Mouse (Mus musculus) midbrain, embryonic 14.5 days (tissue): Measurements from ENCODE around the gene Spz1. TPM values are rescaled to one million over a fixed set of nuclear protein-coding genes. Genes with fewer than 3 reads are reported as not detected.

ENCODE experiments used
- ATAC-seq: fragments of 200-750 bp; cut with Nextera tagmentation; 2 replicates; pipeline ENCODE4 v1.8.0; 2017; ENCODE audit warnings: moderate number of reproducible peaks, moderate library complexity; ENCODE audit not compliant: low FRiP score, low TSS enrichment
- DNase-seq: peaks from one replicate; pipeline ENCODE4 v3.0.0-alpha.2; 2015
- H3K27ac ChIP-seq: fragments of 300-500 bp; sonication (generic); replicated peaks from 2 replicates; pipeline ENCODE4 v1.5.1; 2014; ENCODE audit warnings: mild to moderate bottlenecking, low read depth, low read length, moderate library complexity
- H3K27me3 ChIP-seq: fragments of 300-500 bp; sonication (generic); 2 replicates; pipeline ENCODE4 v1.6.1; 2014; ENCODE audit warnings: low read length, control low read depth, mixed read lengths; ENCODE audit not compliant: control insufficient read depth, insufficient read depth
- H3K36me3 ChIP-seq: fragments of 300-500 bp; sonication (generic); 2 replicates; pipeline ENCODE4 v1.6.1; 2014; ENCODE audit warnings: low read length, control low read depth; ENCODE audit not compliant: control insufficient read depth, insufficient read depth
- H3K4me1 ChIP-seq: fragments of 300-500 bp; sonication (generic); 2 replicates; pipeline ENCODE4 v1.6.1; 2014; ENCODE audit warnings: mild to moderate bottlenecking, antibody characterized with exemption, low read length, control low read depth; ENCODE audit not compliant: control insufficient read depth, insufficient read depth
- H3K4me2 ChIP-seq: fragments of 300-500 bp; sonication (generic); 2 replicates; pipeline ENCODE4 v1.6.1; 2014; ENCODE audit warnings: mild to moderate bottlenecking, low read length, moderate library complexity
- H3K4me3 ChIP-seq: fragments of 300-500 bp; sonication (generic); replicated peaks from 2 replicates; pipeline ENCODE4 v1.5.1; 2014; ENCODE audit warnings: low read depth, low read length
- H3K9ac ChIP-seq: fragments of 300-500 bp; sonication (generic); replicated peaks from 2 replicates; pipeline ENCODE4 v1.6.1; 2014; ENCODE audit warnings: mild to moderate bottlenecking, low read length, moderate library complexity
- H3K9me3 ChIP-seq: fragments of 300-500 bp; sonication (generic); 2 replicates; pipeline ENCODE4 v1.6.1; 2016; ENCODE audit warnings: low read length, control low read depth, mixed read lengths; ENCODE audit not compliant: control insufficient read depth
- WGBS: fragments of 180-500 bp; shearing (Covaris S2); extraction: QIAGEN DNeasy Blood & Tissue Kit; methylation state at CpG from one replicate; pipeline ENCODE4 v1.1.7; 2014; 5-methylcytosine and 5-hydroxymethylcytosine counted together
- polyA plus RNA-seq: library from polyadenylated mRNA; unstranded; fragments of >200 nt; fragmentation: Nextera tagmentation; extraction: Ambion mirVana; gene quantifications from 2 replicates; pipeline ENCODE4 v1.2.1, GENCODE M21; 2014

The Spz1 gene
- polyA plus RNA-seq, 1 experiment from 2014 or later: not detected

DNA sequence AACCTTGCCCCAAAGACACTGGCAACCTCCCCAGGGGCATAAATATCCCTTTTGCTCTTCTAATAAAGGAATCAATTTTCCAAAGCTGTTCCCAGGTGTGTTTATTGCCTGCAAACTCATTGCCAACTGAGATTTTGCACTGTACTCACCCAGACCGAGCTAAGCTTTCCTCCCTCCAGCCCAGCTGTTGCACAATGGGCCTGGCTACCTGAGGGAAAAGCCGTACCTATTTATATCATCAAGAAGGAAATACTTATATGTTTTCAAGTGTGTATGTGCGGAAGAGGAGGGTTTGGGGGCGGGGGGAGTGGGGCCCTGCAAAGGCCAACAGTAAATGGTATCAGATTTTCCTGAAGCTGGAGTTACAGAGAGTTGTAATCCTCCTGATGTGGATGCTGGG lies 28.9 kb downstream of the Spz1 start:
- Histone ChIP-seq H3K27me3 (no peaks in the 10 kb centered on the region), H3K36me3 (no peaks in the 10 kb centered on the region), H3K4me2 (no peak overlapping the region), H3K9ac (no peak overlapping the region), H3K9me3 (peaks cover 9% of the 10 kb centered on the region), H3K4me3 (no peak overlapping the region), H3K27ac (no peak overlapping the region), H3K4me1 (no peaks in the 10 kb centered on the region)
- no peak for ATAC-seq
- no peak for DNase-seq
- WGBS: 90% methylated on average over 4 of the region's 4 CpGs

DNA sequence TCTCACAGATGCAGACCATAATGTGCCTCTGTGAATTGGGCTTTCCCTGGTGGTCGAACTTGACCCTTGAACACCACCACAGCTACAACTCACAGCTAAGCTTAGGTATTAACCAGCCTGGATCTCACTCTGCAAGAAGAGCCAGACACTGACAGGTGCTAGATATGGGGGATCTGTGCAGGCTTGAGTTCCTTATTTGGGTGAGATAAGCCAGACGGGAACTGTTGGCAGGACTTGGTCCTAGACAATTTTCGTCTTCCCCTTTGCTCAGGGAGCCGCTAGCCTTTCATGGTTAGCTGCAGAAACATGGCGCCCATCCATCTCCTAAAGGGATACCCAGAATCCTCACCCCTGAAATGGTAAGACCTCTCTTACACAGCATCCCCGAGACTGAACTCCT lies 35.0 kb downstream of the Spz1 start:
- Histone ChIP-seq H3K27ac (no peak overlapping the region), H3K9ac (no peak overlapping the region), H3K36me3 (no peaks in the 10 kb centered on the region), H3K4me2 (no peak overlapping the region), H3K4me1 (no peaks in the 10 kb centered on the region), H3K9me3 (no peaks in the 10 kb centered on the region), H3K4me3 (no peak overlapping the region), H3K27me3 (no peaks in the 10 kb centered on the region)
- ATAC-seq (no peak), DNase-seq (no peak)
- 91% methylated on average over 6 of the region's 6 CpGs for WGBS

DNA sequence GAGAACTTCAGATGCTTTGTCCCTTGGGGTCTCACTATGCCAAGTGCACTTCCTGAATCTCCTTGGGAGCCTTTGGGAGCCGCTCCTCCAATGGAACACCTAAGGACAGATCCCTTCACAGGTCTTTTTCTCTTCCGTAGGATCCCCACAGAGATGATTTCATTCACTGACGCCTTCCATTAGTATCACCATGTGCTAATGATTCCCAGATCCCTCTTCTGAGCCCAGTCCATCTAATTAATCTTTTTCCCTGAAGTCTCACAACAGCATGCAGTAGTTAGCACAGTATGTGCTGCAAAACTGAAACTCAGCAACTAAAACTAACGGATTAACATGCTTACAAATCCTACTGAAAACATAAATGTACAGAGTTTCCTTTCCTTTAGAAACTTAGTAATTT lies 36.8 kb downstream of the Spz1 start:
- ATAC-seq: no peak
- H3K27me3 ChIP-seq: no peaks in the 10 kb centered on the region
- H3K4me2 ChIP-seq: no peak overlapping the region
- no peaks in the 10 kb centered on the region for H3K36me3 ChIP-seq
- no peak for DNase-seq
- H3K4me1 ChIP-seq: no peaks in the 10 kb centered on the region
- no peak overlapping the region for H3K4me3 ChIP-seq
- 73% methylated on average over 4 of the region's 4 CpGs for WGBS
- no peaks in the 10 kb centered on the region for H3K9me3 ChIP-seq
- no peak overlapping the region for H3K9ac ChIP-seq
- no peak overlapping the region for H3K27ac ChIP-seq

DNA sequence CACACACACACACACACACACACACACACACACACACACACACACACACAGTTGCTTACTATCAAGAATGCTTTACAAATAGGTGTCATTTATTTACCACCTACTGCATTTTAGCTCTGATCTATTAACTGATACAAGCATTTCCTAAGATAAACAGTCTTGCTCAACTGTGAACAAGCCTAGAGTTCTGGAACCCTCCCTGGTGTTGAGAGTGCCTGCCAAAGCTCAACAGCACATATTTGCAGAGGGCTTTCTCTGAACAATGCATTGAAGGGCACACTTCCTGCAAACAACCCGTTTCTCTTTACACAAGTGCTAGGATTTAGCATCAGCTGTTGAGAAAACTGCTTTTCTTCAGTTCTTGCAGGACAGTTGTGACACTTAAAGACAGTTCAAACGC lies 42.2 kb downstream of the Spz1 start:
- Histone ChIP-seq H3K9ac (no peak overlapping the region), H3K9me3 (no peaks in the 10 kb centered on the region), H3K4me2 (no peak overlapping the region), H3K27me3 (no peaks in the 10 kb centered on the region), H3K4me1 (peaks cover 13% of the 10 kb centered on the region), H3K27ac (no peak overlapping the region), H3K4me3 (no peak overlapping the region), H3K36me3 (0 out of 2 replicates have a peak, but pooled peaks cover 2% of the 10 kb centered on the region)
- no peak for ATAC-seq
- DNase-seq: no peak
- 63% methylated on average over 2 of the region's 2 CpGs for WGBS

DNA sequence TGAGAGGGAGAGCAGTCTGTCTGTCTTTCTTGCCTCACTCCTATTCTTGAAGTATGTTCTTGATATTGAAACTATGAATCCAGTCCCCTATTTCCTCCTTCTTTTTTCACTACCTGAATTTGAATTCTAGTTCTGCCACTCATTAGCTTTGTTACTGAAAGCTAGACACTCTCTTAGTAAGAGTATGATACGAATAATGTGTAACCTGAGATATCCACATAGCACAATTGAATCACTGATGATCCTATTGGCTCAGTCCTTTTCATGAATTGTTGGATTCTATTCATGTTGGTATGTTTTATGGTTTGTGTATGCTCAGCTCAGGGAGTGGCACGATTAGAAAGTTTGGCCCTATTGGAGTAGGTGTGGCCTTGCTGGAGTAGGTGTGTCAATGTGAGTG lies 43.8 kb downstream of the Spz1 start:
- no peak for ATAC-seq
- DNase-seq: no peak
- 81% methylated on average over 2 of the region's 2 CpGs for WGBS
- no peaks in the 10 kb centered on the region for H3K27me3 ChIP-seq
- 0 out of 2 replicates have a peak, but pooled peaks cover 2% of the 10 kb centered on the region for H3K36me3 ChIP-seq
- H3K27ac ChIP-seq: no peak overlapping the region
- no peaks in the 10 kb centered on the region for H3K9me3 ChIP-seq
- H3K4me2 ChIP-seq: no peak overlapping the region
- H3K4me1 ChIP-seq: peaks cover 15% of the 10 kb centered on the region
- no peak overlapping the region for H3K4me3 ChIP-seq
- H3K9ac ChIP-seq: no peak overlapping the region

DNA sequence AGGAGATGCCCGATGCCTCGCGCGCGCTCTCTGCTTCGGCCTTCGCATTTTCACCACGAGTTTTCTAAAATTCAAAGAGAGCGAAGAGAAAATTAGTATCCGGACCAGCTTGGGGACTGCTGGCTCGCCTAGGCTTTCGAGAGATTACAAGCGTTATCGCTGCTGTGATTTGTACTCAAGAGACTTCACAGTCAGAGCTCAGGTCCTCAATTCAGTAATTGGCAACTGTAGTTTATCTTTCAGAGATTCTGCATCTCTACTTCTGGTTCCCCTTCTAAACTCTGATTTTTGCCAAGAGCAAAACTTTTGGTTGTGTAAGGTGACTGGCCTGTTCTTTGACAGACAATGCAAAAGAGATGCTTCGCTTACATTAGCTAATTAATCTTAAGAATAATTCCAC lies 44.7 kb downstream of the Spz1 start:
- Histone ChIP-seq H3K4me1 (peaks cover 15% of the 10 kb centered on the region), H3K4me2 (peak overlapping the region; percentile 61), H3K4me3 (peak overlapping the region; percentile 72), H3K9me3 (no peaks in the 10 kb centered on the region), H3K27ac (peak overlapping the region; percentile 95), H3K9ac (peak overlapping the region; percentile 94), H3K36me3 (0 out of 2 replicates have a peak, but pooled peaks cover 2% of the 10 kb centered on the region), H3K27me3 (no peaks in the 10 kb centered on the region)
- WGBS: 5% methylated on average over 15 of the region's 15 CpGs
- DNase-seq (no peak), ATAC-seq (peak; percentile 0; the same call in 1 of the 2 replicates)

DNA sequence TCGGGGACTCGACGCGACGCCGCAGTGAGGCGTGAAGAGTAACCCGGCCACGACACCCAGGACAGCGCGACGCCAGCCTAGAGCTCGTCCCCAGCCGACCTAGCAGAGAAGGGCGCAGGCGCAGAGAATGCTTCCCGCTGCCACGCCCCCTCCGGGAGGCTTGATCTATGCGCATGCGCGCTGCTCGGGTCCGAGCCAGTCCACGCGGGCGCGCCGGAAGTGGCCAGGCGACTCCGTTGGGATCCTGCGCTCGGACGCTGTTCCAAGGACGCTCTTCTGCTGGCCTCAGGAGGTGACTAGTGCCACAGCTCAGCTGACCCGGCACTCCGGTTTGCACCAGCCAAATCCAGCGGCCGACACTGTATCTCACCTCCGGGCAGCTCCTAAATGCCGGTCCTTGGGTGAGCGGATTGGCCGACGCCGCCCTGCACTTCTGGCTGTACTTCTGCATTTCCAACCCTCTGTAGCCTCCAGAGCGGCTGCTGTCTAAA lies 45.2 kb downstream of the Spz1 start, which contains the start of gene Zfyve16:
Zfyve16 (minus strand) TSS at position 148 of the 491 bp plus-strand sequence.
- Histone ChIP-seq H3K4me1 (peaks cover 15% of the 10 kb centered on the region), H3K4me3 (peak within 1 kb of the TSS; percentile 72), H3K9me3 (no peaks in the 10 kb centered on the region), H3K27me3 (no peaks in the 10 kb centered on the region), H3K9ac (peak within 1 kb of the TSS; percentile 94), H3K27ac (peak within 1 kb of the TSS; percentile 95), H3K4me2 (peak within 1 kb of the TSS; percentile 61), H3K36me3 (0 out of 2 replicates have a peak, but pooled peaks cover 2% of the 10 kb centered on the region)
- peak; percentile 98 for ATAC-seq
- under 1% methylated on average over 46 of the region's 46 CpGs for WGBS
- peak; percentile 99 for DNase-seq

DNA sequence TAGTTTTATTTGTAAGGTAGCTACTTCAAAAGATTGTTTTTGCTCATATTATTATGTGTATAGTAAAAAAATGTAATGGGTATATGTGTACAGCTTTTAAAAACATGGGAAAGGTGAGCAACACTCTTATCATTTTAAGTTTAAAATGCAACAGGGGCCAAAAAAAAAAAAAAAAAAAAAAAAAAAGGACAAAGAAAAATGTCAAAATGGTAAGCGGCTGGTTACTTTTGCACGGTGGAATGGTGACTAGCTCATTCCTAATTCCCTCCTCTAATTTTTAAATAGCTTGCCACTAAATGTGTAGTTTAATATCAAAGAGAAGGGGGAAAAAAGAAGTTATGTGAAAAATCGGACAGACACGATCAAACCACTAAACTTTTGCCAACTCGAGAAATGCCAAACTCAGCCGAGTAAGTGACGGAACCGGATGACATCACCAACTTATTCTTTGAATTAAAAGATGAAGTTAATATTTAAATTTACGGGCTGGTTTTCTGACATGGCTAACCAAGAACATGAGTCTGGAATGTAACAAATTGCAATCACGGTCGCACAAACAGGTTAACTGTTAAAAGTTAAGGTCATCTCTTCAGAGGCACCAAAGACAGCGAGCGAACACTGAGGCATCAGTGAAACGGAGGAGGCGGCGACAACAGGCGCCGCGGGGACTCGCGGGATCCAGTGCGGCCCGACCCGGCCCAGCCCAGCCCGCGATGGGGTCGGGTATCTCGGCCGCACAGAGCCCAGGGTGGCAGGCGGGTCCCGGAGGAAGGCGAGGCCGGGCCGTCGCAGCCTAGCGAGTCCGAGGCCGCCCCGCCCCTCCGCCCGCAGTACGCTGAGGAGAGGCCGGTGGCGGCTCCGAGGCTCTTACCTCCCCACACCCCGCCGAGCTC lies 45.9 kb downstream of the Spz1 start:
- H3K4me2 ChIP-seq: peak overlapping the region; percentile 61
- 0 out of 2 replicates have a peak, but pooled peaks cover 2% of the 10 kb centered on the region for H3K36me3 ChIP-seq
- no peaks in the 10 kb centered on the region for H3K9me3 ChIP-seq
- 3% methylated on average over 47 of the region's 47 CpGs for WGBS
- H3K4me3 ChIP-seq: peak overlapping the region; percentile 72
- no peaks in the 10 kb centered on the region for H3K27me3 ChIP-seq
- peak; percentile 72 for DNase-seq
- H3K4me1 ChIP-seq: peaks cover 15% of the 10 kb centered on the region
- peak overlapping the region; percentile 94 for H3K9ac ChIP-seq
- ATAC-seq: peak; percentile 88; the same call in 1 of the 2 replicates
- peak overlapping the region; percentile 95 for H3K27ac ChIP-seq
